Mouse (Mus musculus) lung, adult 2 months (tissue): ENCODE data around the gene Lgr6.

ENCODE experiments used
- CTCF ChIP-seq: fragments of 200-500 bp; IDR thresholded peaks from 2 replicates; pipeline ENCODE4 v1.5.1; 2011; ENCODE audit warnings: mild to moderate bottlenecking, low read length, control low read depth; ENCODE audit not compliant: insufficient read depth
- POLR2A ChIP-seq: fragments of 200-500 bp; IDR thresholded peaks from 2 replicates; pipeline ENCODE4 v1.6.1; 2011; ENCODE audit warnings: low read depth, mild to moderate bottlenecking, control low read depth, low read length, borderline replicate concordance; ENCODE audit errors: extremely low read depth

DNA sequence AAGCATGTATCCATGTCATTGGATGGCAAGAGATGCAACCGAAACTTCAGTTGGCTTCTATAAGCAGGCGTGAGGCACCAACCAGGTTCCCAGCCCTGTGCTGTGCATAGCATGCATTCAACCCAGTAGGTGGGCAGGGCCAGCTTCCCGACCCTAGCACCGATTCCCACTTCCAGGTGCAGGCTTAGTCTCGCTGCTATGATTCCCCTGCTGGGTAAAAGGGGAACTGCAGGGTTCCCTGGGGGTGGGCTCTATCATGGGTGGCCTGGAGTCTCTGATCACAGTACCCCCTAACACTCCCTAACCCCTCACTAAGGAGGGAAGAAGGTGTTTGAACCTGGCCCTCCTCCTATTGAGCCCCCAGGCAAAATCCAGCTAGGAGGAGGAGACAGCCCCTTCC lies 42.1 kb downstream of the Lgr6 start:
- TF ChIP-seq CTCF: no peak
- TF ChIP-seq POLR2A: no peak
